Mouse (Mus musculus) subcutaneous adipose tissue, adult 2 months (tissue): ENCODE results near the gene Gtpbp3. TPM values are rescaled to one million over a fixed set of nuclear protein-coding genes. Genes with fewer than 3 reads are reported as not detected.

Source experiments
- polyA plus RNA-seq: library from polyadenylated mRNA; depleted of rRNA; stranded (reverse); fragments of >200 nt; gene quantifications from 2 replicates; pipeline ENCODE4 v1.2.3, GENCODE M21; 2012; ENCODE audit warnings: low replicate concordance; rRNA removed

Gene Gtpbp3
- 22.1 and 42.5 TPM in 2 replicates for polyA plus RNA-seq

GRCm38 (mm10) chr8:71487691-71488445, at the start of gene Gtpbp3:
TSS of gene Gtpbp3 (plus strand) at chr8:71488103.

GRCm38 (mm10) chr8:71463188-71464033, 24.5 kb upstream of the Gtpbp3 start, which contains the start of gene Abhd8:
TSS of gene Abhd8 (minus strand) at chr8:71463655.

DNA sequence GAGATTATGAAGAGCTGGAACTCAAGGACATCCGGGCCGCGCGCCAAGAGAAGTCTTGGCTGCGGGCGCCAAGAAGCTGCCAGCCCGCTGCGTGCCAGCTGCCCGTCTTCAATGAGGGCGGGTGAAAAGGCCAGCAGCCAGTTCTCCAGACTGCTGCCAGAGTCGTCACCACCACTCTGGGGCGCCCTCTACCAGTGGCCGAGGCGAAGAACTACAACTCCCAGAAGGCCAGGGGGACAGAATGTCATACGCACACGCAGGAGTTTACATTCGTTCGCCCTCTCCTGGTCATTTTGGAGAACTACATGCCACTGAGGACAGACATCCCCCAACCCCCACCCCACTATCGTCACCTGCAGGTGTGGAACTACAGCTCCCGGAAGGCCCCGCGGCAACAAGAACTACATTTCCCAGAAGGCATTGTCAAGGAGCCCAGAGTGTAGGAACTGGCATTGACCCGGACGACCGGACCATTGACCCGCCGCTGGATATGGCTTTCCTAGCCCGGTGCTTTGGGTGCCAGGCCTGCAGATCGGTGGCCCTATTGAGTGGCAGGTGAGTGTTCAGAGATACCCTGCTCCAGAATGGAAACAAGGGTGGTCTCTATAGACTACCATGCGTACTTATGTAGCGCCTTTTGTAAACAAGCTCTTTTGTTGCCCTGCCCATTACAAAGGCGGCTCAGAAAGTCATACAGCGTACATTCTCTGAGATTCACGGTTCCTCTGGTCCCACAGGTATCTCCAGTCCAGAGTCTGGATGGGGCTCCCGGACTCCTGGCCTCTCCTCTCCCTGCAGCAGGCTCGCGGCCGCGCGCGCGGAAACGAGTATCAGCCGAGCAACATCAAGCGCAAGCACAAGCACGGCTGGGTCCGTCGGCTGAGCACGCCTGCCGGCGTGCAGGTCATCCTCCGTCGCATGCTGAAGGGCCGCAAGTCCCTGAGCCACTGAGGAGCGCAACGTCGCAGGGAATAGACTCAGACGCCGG, 23.1 kb upstream of the Gtpbp3 start, which contains the start of gene Mrpl34:
Gene Mrpl34, plus strand, starts transcription at position 447 of the 988 bp plus-strand sequence.

GRCm38 (mm10) chr8:71468916-71469315, 19.0 kb upstream of the Gtpbp3 start, which contains the start of gene Dda1:
TSS of gene Dda1 (plus strand) at chr8:71469199.

DNA sequence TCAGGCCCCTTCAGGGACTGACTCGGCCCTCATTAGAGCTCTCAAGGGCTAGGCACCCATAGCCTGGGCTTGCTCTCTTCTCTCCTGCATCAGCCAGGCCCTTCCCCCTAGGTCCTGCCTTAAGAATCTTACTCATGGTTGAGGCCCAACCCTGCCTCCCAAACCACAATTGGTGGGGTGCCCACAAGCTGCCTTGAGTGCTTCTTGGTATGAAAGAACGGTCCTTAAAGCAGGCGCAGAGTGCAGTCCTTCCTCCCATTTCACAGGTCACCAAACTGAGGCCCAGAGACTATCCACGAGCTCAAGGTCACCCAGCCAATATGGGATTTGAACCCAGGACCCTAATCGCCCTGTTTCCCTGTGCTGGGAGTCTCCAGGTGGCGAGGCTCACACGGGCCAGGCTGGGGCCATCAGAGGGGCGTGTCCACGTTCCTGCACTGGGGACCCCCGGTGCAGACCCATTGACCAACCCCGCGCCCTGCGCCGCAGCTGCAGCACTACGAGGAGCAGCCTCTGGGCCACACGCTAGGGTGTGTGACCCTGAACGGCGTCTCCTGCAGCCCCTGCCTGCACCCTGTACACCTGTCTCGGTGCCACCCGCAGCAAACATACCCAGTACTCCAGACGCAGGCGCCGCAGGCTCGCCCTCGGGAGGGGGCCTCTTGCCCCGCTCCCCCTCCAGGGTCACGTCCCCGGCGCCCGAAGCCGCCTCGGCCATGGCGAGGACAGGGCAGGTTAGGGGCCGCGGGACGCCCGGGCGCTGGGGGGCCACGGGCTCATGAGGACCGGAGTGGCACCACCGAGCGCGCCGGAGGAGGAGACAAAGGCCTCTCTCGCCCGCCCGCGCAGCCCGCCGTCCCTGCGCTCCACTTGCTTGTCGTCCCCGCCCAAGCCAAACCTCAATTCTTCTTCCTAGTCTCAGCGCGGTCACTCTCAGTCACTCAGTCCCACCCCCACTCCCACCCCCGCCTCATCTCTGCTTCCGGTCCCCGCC, 2.5 kb upstream of the Gtpbp3 start, which contains the start of gene Ano8:
Gene Ano8, minus strand, starts transcription at position 822 of the 994 bp plus-strand sequence.

GRCm38 (mm10) chr8:71511644-71512043, 23.7 kb downstream of the Gtpbp3 start, which contains the start of gene Plvap:
TSS of gene Plvap (minus strand) at chr8:71511752.

GRCm38 (mm10) chr8:71525226-71526050, 37.5 kb downstream of the Gtpbp3 start, which contains the start of gene Ccdc194:
TSS of gene Ccdc194 (minus strand) at chr8:71525711.

DNA sequence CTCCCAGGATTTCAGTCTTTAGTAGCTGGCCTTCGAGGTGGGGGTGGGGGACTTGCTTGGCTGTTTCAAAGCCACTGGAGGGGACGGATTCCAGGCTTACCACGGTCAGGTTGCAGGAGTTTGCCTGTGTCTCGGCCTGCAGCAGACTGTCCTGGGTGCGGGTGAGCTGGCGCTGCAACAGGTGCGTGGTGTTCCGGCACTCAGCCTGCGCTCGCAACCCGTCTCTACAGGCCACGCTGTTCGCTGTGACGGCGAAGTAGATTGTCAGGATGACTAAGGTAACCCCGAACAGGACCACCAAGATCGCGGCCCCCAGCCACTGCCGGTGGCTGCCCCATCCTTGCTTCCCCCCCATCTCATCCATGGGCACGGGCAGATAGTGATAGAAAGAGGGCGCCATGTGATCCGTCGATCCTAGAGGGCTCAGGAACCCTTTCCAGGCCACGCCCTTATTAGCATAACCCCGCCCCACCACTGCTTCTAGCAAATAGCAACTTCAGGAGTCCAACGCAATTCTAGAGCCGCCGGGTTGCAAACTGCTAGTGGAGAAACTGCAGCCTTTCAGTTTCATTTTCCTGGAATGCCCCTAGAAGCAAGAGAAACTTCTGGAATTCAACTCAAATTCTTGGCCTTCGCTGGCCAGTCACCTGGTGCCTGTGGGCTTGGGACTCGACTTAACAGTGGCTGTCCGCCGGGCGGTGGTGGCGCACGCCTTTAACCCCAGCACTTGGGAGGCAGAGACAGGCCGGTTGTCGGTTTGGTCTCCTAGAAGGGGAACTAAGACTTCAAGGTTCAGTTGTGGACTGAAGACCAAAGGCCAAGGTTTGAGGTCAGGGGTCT, 49.3 kb downstream of the Gtpbp3 start, which contains the start of gene Bst2:
Gene Bst2, minus strand, starts transcription at position 429 of the 840 bp plus-strand sequence.

GRCm38 (mm10) chr8:71542632-71543343, 54.9 kb downstream of the Gtpbp3 start, which contains the start of gene Mvb12a:
TSS of gene Mvb12a (plus strand) at chr8:71542922.

Other genes with a start within 250 kb of the Gtpbp3 start
- gene Myo9b, start 215.4 kb upstream of the Gtpbp3 start, polyA plus RNA-seq, result 19.0 and 40.2 TPM in 2 replicates
- 4.6 and 9.8 TPM in 2 replicates for gene Haus8, start 215.2 kb upstream of the Gtpbp3 start, polyA plus RNA-seq
- 105 and 142 TPM in 2 replicates for gene Use1, start 121.3 kb upstream of the Gtpbp3 start, polyA plus RNA-seq
- gene Ocel1, start 116.8 kb upstream of the Gtpbp3 start, polyA plus RNA-seq, result 11.9 and 19.6 TPM in 2 replicates
- 68.1 and 206 TPM in 2 replicates for gene Nr2f6, start 106.1 kb upstream of the Gtpbp3 start, polyA plus RNA-seq
- gene Ushbp1, start 92.3 kb upstream of the Gtpbp3 start, polyA plus RNA-seq, result 56.1 and 192 TPM in 2 replicates
- gene Babam1, start 91.2 kb upstream of the Gtpbp3 start, polyA plus RNA-seq, result 106 and 146 TPM in 2 replicates
- 0.79 and 10.8 TPM in 2 replicates for gene Ankle1, start 82.1 kb upstream of the Gtpbp3 start, polyA plus RNA-seq
- 14.1 and 59.1 TPM in 2 replicates for gene Abhd8, start 24.4 kb upstream of the Gtpbp3 start, polyA plus RNA-seq
- gene Mrpl34, start 23.1 kb upstream of the Gtpbp3 start, polyA plus RNA-seq, result 81.9 and 83.9 TPM in 2 replicates
- gene Dda1, start 18.9 kb upstream of the Gtpbp3 start, polyA plus RNA-seq, result 93.2 and 103 TPM in 2 replicates
- gene Ano8, start 2.1 kb upstream of the Gtpbp3 start, polyA plus RNA-seq, result 28.7 and 33.8 TPM in 2 replicates
- 129 and 167 TPM in 2 replicates for gene Plvap, start 23.6 kb downstream of the Gtpbp3 start, polyA plus RNA-seq
- 0.40 and 0.95 TPM in 2 replicates for gene Ccdc194, start 37.6 kb downstream of the Gtpbp3 start, polyA plus RNA-seq
- gene Bst2, start 49.4 kb downstream of the Gtpbp3 start, polyA plus RNA-seq, result 275 and 658 TPM in 2 replicates
- 76.0 and 183 TPM in 2 replicates for gene Mvb12a, start 54.8 kb downstream of the Gtpbp3 start, polyA plus RNA-seq
- gene Tmem221, start 70.8 kb downstream of the Gtpbp3 start, polyA plus RNA-seq, result 0.99 and 11.3 TPM in 2 replicates
- 0.68 and 2.1 TPM in 2 replicates for gene Nxnl1, start 78.5 kb downstream of the Gtpbp3 start, polyA plus RNA-seq
- gene Slc27a1, start 80.8 kb downstream of the Gtpbp3 start, polyA plus RNA-seq, result 501 and 576 TPM in 2 replicates
- 133 and 189 TPM in 2 replicates for gene Pgls, start 104.1 kb downstream of the Gtpbp3 start, polyA plus RNA-seq
- gene Fam129c, start 109.5 kb downstream of the Gtpbp3 start, polyA plus RNA-seq, result 5.0 and 6.6 TPM in 2 replicates
- 132 and 266 TPM in 2 replicates for gene Colgalt1, start 122.9 kb downstream of the Gtpbp3 start, polyA plus RNA-seq
- 1.6 and 2.8 TPM in 2 replicates for gene Unc13a, start 183.7 kb downstream of the Gtpbp3 start, polyA plus RNA-seq
- gene Jak3, start 188.2 kb downstream of the Gtpbp3 start, polyA plus RNA-seq, result 29.8 and 48.5 TPM in 2 replicates
- gene Insl3, start 201.1 kb downstream of the Gtpbp3 start, polyA plus RNA-seq, result 18.3 and 29.4 TPM in 2 replicates
- gene B3gnt3, start 213.7 kb downstream of the Gtpbp3 start, polyA plus RNA-seq, result 14.0 and 18.7 TPM in 2 replicates
- 2.7 and 10.3 TPM in 2 replicates for gene Fcho1, start 237.6 kb downstream of the Gtpbp3 start, polyA plus RNA-seq